Mouse (Mus musculus) forebrain, embryonic 14.5 days (tissue): ENCODE results near the gene Cyp26b1. TPM values are rescaled to one million over a fixed set of nuclear protein-coding genes. Genes with fewer than 3 reads are reported as not detected.
A peak's percentile ranks its signal among the peaks of the same experiment; 100 is the strongest.

Source experiments
- ATAC-seq: fragments of 200-750 bp; cut with Nextera tagmentation; 2 replicates; pipeline ENCODE4 v1.8.0; 2017; ENCODE audit warnings: mild to moderate bottlenecking, moderate library complexity
- DNase-seq: peaks from one replicate; pipeline ENCODE4 v3.0.0-alpha.2; 2015; ENCODE audit warnings: low spot score
- H3K27ac ChIP-seq: fragments of 300-500 bp; sonication (generic); 2 replicates; pipeline ENCODE4 v1.5.1; 2014; ENCODE audit warnings: low read depth, mild to moderate bottlenecking, control low read depth, low read length, moderate library complexity
- H3K27me3 ChIP-seq: fragments of 300-500 bp; sonication (generic); replicated peaks from 2 replicates; pipeline ENCODE4 v1.6.1; 2014; ENCODE audit warnings: low read length, control low read depth, mixed read lengths; ENCODE audit not compliant: control insufficient read depth, insufficient read depth
- H3K36me3 ChIP-seq: fragments of 300-500 bp; sonication (generic); 2 replicates; pipeline ENCODE4 v1.6.1; 2014; ENCODE audit warnings: low read length, control low read depth; ENCODE audit not compliant: control insufficient read depth, insufficient read depth
- H3K4me1 ChIP-seq: fragments of 300-500 bp; sonication (generic); 2 replicates; pipeline ENCODE4 v1.6.1; 2014; ENCODE audit warnings: antibody characterized with exemption, low read length, control low read depth; ENCODE audit not compliant: control insufficient read depth, insufficient read depth
- H3K4me2 ChIP-seq: fragments of 300-500 bp; sonication (generic); 2 replicates; pipeline ENCODE4 v1.6.1; 2014; ENCODE audit warnings: mild to moderate bottlenecking, control low read depth, low read length
- H3K4me3 ChIP-seq: fragments of 300-500 bp; sonication (generic); 2 replicates; pipeline ENCODE4 v1.5.1; 2014; ENCODE audit warnings: low read depth, low read length, control low read depth
- H3K9ac ChIP-seq: fragments of 300-500 bp; sonication (generic); 2 replicates; pipeline ENCODE4 v1.6.1; 2014; ENCODE audit warnings: mild to moderate bottlenecking, low read length, control low read depth, moderate library complexity
- H3K9me3 ChIP-seq: fragments of 300-500 bp; sonication (generic); replicated peaks from 2 replicates; pipeline ENCODE4 v1.6.1; 2016; ENCODE audit warnings: low read length, control low read depth, mixed read lengths; ENCODE audit not compliant: control insufficient read depth
- WGBS: fragments of 180-500 bp; shearing (Covaris S2); extraction: QIAGEN DNeasy Blood & Tissue Kit; methylation state at CpG from one replicate; pipeline ENCODE4 v1.1.7; 2014; 5-methylcytosine and 5-hydroxymethylcytosine counted together
- polyA plus RNA-seq: library from polyadenylated mRNA; unstranded; fragments of >200 nt; fragmentation: Nextera tagmentation; extraction: Ambion mirVana; gene quantifications from 2 replicates; pipeline ENCODE4 v1.2.1, GENCODE M21; 2014

Gene Cyp26b1
- polyA plus RNA-seq, 1 experiment from 2014 or later = 1.5 TPM

DNA sequence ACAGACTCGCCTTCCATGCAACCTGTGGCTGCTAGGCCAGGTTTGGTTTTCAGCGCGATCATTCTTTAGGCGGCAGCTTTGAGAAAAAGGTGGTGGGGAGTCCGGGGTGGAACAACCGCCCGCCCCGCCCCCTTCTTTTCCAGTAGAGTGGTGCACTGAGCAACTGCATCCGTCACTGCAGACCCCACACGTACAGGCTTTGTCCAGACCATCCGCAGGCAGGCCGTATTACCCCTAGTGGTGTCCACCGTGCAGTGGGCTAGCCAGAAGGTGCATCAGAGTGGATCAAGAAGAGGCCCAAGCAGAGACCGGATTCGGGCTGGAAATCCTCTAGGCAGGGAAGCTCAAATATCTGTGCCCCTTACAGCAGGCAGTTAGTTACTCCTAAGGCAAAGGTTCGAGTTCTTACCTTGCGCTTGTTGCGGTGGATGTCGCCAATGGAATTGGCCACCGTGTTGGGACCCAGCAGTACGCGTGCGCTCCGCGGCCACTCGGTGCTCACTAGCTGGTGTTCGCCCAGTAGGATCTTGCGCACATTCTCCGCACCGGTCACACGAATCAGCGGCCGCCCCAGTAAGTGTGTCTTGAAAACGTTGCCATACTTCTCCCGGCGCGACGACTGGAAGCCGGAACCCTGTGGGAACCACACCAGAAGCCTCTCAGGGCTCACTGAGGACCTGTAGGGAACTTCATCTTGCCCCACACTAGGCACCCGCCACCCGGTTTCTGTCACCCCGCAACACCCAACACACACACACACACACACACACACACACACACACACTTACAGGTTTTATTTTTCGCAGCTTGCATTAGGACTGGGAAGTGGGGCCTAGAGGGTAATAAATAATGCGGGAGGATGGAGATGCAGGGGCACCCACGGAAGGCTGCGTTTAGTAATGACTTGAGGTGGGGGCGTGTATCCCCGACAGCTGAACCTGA is 9.6 kb downstream of the Cyp26b1 start:
- Histone ChIP-seq H3K4me2 (peak overlapping the region; percentile 46), H3K27me3 (peaks cover 83% of the 10 kb centered on the region), H3K9ac (peak overlapping the region; percentile 21; the same call in 1 of the 2 replicates), H3K36me3 (no peaks in the 10 kb centered on the region), H3K9me3 (no peaks in the 10 kb centered on the region), H3K4me3 (peak overlapping the region; percentile 25), H3K27ac (no peak overlapping the region), H3K4me1 (peaks cover 35% of the 10 kb centered on the region)
- DNase-seq (no peak), ATAC-seq (no peak)
- under 1% methylated on average over 48 of the region's 48 CpGs for WGBS

GRCm38 (mm10) chr6:84583371-84583770 is 10.3 kb downstream of the Cyp26b1 start:
- DNase-seq = peak; percentile 57
- H3K27me3 ChIP-seq = peaks cover 76% of the 10 kb centered on the region
- no peak overlapping the region for H3K27ac ChIP-seq
- peak; percentile 29 for ATAC-seq
- peak overlapping the region; percentile 46 for H3K4me2 ChIP-seq
- H3K9ac ChIP-seq = peak overlapping the region; percentile 21; the same call in 1 of the 2 replicates
- peak overlapping the region; percentile 25 for H3K4me3 ChIP-seq
- H3K4me1 ChIP-seq = peaks cover 35% of the 10 kb centered on the region
- H3K36me3 ChIP-seq = no peaks in the 10 kb centered on the region
- no peaks in the 10 kb centered on the region for H3K9me3 ChIP-seq
- WGBS = under 1% methylated on average over 26 of the region's 26 CpGs

DNA sequence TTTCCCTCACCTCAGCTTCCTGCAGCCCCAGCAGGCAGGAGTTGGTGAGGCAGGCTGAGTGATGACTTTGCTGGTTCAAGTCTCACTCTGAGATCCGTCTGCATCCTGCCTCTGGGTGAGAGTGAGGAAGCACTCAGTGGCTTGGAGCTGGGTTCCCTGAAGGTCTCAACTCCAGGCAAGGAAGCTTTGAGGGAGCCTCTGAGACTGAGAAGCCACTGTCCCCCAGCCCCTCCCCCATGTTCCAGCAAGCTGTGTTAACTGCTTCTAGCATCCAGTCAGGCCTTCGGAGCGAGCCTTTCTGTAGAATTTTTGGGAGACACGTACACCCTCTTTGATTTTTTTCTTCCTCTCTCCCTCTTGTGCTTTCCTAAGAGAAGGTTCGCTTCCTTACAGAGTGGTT is 10.9 kb downstream of the Cyp26b1 start:
- Histone ChIP-seq H3K9me3 (no peaks in the 10 kb centered on the region), H3K27ac (no peak overlapping the region), H3K4me2 (no peak overlapping the region; the same call in 1 of the 2 replicates), H3K36me3 (no peaks in the 10 kb centered on the region), H3K4me3 (no peak overlapping the region), H3K9ac (no peak overlapping the region), H3K4me1 (peaks cover 31% of the 10 kb centered on the region), H3K27me3 (peaks cover 71% of the 10 kb centered on the region)
- DNase-seq = no peak
- 23% methylated on average over 5 of the region's 5 CpGs for WGBS
- no peak for ATAC-seq

GRCm38 (mm10) chr6:84581833-84582445 is 11.8 kb downstream of the Cyp26b1 start:
- H3K36me3 ChIP-seq = no peaks in the 10 kb centered on the region
- H3K4me1 ChIP-seq = peaks cover 24% of the 10 kb centered on the region

GRCm38 (mm10) chr6:84580979-84581832 is 12.5 kb downstream of the Cyp26b1 start:
- 56% methylated on average over 6 of the region's 6 CpGs for WGBS
- peaks cover 23% of the 10 kb centered on the region for H3K4me1 ChIP-seq
- no peaks in the 10 kb centered on the region for H3K36me3 ChIP-seq
- H3K9me3 ChIP-seq = no peaks in the 10 kb centered on the region
- H3K4me3 ChIP-seq = no peak overlapping the region
- no peak for DNase-seq
- no peak overlapping the region for H3K9ac ChIP-seq
- H3K4me2 ChIP-seq = no peak overlapping the region
- H3K27me3 ChIP-seq = peaks cover 56% of the 10 kb centered on the region
- no peak overlapping the region for H3K27ac ChIP-seq
- no peak for ATAC-seq

More at GRCm38 (mm10) chr6:84581833-84582445, 11.8 kb downstream of the Cyp26b1 start:
- Histone ChIP-seq H3K27me3 (peaks cover 64% of the 10 kb centered on the region), H3K9ac (no peak overlapping the region), H3K4me3 (no peak overlapping the region), H3K27ac (no peak overlapping the region), H3K9me3 (no peaks in the 10 kb centered on the region), H3K4me2 (no peak overlapping the region)
- ATAC-seq (no peak), DNase-seq (peak; percentile 52)
- 58% methylated on average over 9 of the region's 9 CpGs for WGBS

GRCm38 (mm10) chr6:84579508-84579907 is 14.2 kb downstream of the Cyp26b1 start:
- Histone ChIP-seq H3K27me3 (peaks cover 43% of the 10 kb centered on the region), H3K4me3 (no peak overlapping the region), H3K9ac (no peak overlapping the region), H3K4me2 (no peak overlapping the region), H3K27ac (no peak overlapping the region), H3K36me3 (no peaks in the 10 kb centered on the region), H3K9me3 (no peaks in the 10 kb centered on the region), H3K4me1 (peaks cover 12% of the 10 kb centered on the region)
- ATAC-seq = no peak
- 64% methylated on average over 8 of the region's 8 CpGs for WGBS
- no peak for DNase-seq

DNA sequence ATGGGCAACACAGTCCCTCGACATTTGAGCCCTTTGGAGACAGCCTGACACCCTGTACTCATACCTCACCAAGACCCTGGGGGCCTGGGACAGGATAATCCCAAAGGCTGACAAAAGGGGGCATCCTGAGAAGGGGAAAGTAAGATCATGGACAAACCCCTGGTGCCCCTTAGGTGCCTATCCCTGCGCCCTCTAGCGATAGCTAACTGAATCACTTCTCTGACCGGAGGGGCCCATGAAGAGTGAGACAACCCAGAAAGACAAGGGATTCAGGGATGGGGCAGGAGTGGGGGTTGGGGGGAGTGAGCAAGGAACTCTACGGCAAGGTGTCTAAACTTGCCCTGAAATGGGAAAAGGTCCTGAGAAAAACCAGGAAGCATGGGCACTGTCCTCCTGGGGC is 14.8 kb downstream of the Cyp26b1 start:
- Histone ChIP-seq H3K36me3 (no peaks in the 10 kb centered on the region), H3K4me2 (no peak overlapping the region), H3K27me3 (peaks cover 37% of the 10 kb centered on the region), H3K4me3 (no peak overlapping the region), H3K4me1 (peaks cover 8% of the 10 kb centered on the region), H3K9ac (no peak overlapping the region), H3K9me3 (no peaks in the 10 kb centered on the region), H3K27ac (no peak overlapping the region)
- WGBS = 14% methylated on average over 5 of the region's 5 CpGs
- DNase-seq = peak; percentile 32
- no peak for ATAC-seq

- H3K9me3 ChIP-seq = no peaks in the 10 kb centered on the region
- ATAC-seq (no peak), DNase-seq (no peak)
- peaks cover 27% of the 10 kb centered on the region for H3K27me3 ChIP-seq
- H3K36me3 ChIP-seq = no peaks in the 10 kb centered on the region
- no peak overlapping the region for H3K27ac ChIP-seq
- 50% methylated on average over 4 of the region's 4 CpGs for WGBS
- H3K4me2 ChIP-seq = no peak overlapping the region
- no peak overlapping the region for H3K9ac ChIP-seq
- H3K4me3 ChIP-seq = no peak overlapping the region
- no peaks in the 10 kb centered on the region for H3K4me1 ChIP-seq
These were observed 15.8 kb downstream of the Cyp26b1 start for GRCm38 (mm10) chr6:84577898-84578297.
